Mouse (Mus musculus): ENCODE measurements around the gene E130114P18Rik. TPM values are rescaled to one million over a fixed set of nuclear protein-coding genes. Genes with fewer than 3 reads are reported as not detected.

The E130114P18Rik gene
- total and polyA plus RNA-seq, 2 experiments = not detected

DNA sequence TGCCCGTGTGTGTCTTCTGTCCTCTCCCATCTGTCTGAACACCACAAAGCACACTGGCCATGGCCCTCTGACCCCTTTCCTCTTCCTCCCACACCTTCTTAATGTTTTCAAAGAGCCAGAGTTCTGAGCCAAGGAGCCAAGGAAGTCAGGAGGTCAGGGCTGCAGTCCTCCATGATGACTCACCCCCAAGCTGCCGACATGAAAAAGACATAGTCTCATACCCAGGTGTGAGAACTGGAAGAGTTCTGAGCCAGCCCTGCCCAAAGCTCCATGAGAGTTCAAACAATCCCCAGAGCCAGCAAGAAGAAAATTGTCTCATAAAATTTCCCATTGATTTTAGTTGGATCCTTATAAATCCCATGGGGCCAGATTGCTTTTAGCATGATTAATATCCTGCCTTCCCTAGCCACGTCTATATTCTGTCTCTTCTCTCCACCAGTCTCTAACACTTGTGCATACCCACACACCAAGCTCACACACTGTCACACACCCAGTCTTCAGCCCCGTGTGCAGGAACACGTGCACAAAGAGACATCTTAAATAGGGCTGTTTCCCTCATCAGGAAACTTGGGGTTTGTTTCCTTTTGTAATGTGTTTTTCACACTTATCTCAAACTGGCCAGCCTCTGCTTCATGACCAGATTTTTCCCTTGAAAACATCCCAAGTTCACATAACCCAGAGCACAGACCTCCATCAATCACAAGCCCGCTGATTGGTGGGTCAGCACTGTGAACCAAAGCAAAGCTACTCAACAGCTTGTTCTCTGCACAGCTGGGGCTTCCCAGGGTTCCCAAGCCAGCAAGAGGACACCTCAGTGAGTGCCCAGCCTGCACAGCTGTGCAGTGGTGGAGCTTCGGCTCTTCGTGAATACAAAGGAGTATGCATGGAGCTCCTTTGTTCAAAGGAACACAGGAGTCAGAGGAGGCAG, 88.2 kb downstream of the E130114P18Rik start:
- 65% methylated on average over 8 of the region's 8 CpGs for WGBS
- Histone ChIP-seq H3K4me1 (ENCODE audit: control insufficient read depth, insufficient read depth, low read length) (no peaks in the 10 kb centered on the region; the same call in 1 of the 2 replicates), H3K27me3 (ENCODE audit: control insufficient read depth, insufficient read depth, low read length) (no peaks in the 10 kb centered on the region), H3K9ac (ENCODE audit: low read depth, low read length) (no peak overlapping the region), H3K36me3 (ENCODE audit: control insufficient read depth, insufficient read depth, low read length) (no peaks in the 10 kb centered on the region), H3K27ac (replicated peaks; ENCODE audit: insufficient read depth, low read depth, low read length) (no peak overlapping the region), H3K4me3 (ENCODE audit: insufficient read depth, low read depth, low read length) (no peak overlapping the region), H3K79me2 (ENCODE audit: control insufficient read depth, insufficient read depth, low read length) (no peaks in the 10 kb centered on the region)
- no peak for TF ChIP-seq CTCF (IDR thresholded peaks at IDR 0.05; ENCODE audit: low read depth, low read length)
- TF ChIP-seq POLR2A (IDR thresholded peaks at IDR 0.05; ENCODE audit: extremely low read depth, insufficient read depth, low read length) = no peak
- no peak for DNase-seq (ENCODE audit: extremely low read depth, low read depth, low spot score)

DNA sequence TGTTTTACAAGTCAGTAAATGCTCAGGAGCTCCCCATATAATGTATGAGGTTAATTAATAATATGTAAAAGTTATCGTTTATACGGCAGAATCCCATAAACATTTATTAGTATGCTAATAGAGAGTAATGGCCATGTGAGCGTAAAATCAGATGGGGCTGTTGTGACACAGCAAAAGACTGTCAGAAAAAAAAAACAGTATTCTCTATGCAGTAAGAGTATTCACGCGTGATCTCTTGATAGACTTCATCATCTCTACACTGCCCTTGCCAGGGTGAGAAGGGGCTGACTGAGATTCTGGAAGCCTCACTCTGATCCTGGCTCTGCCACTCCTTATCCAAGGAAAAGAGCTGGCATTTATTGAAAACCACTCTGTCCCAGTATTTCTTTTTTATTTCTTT, 91.9 kb downstream of the E130114P18Rik start:
- H3K9ac ChIP-seq (ENCODE audit: low read depth, low read length) = no peak overlapping the region
- WGBS = 98% methylated on average over 5 of the region's 5 CpGs
- TF ChIP-seq CTCF (IDR thresholded peaks at IDR 0.05; ENCODE audit: low read depth, low read length) (no peak), POLR2A (IDR thresholded peaks at IDR 0.05; ENCODE audit: extremely low read depth, insufficient read depth, low read length) (no peak)
- no peak overlapping the region for H3K27ac ChIP-seq (replicated peaks; ENCODE audit: insufficient read depth, low read depth, low read length)
- H3K79me2 ChIP-seq (ENCODE audit: control insufficient read depth, insufficient read depth, low read length) = no peaks in the 10 kb centered on the region
- no peaks in the 10 kb centered on the region for H3K36me3 ChIP-seq (ENCODE audit: control insufficient read depth, insufficient read depth, low read length)
- no peaks in the 10 kb centered on the region for H3K27me3 ChIP-seq (ENCODE audit: control insufficient read depth, insufficient read depth, low read length)
- DNase-seq (ENCODE audit: extremely low read depth, low read depth, low spot score) = no peak
- no peak overlapping the region for H3K4me3 ChIP-seq (ENCODE audit: insufficient read depth, low read depth, low read length)
- H3K4me1 ChIP-seq (ENCODE audit: control insufficient read depth, insufficient read depth, low read length) = no peaks in the 10 kb centered on the region; the same call in 1 of the 2 replicates

DNA sequence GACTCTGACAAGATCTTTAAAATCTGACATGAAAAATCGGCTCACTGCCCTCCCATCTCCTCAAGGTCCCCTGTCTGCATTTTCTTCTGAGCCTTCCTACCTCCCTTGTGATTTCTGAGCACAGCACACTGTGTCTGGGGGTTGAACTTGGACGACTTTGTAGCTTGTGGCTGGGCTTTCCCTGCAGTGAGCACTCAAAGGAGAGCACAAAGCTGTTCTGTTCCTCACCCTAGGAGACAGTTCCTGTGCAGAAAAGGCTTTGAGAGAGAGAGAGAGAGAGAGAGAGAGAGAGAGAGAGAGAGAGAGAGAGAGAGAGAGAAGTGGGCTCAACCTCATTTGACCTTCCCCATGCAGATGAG, 101.3 kb downstream of the E130114P18Rik start:
- no peak overlapping the region for H3K9ac ChIP-seq (ENCODE audit: low read depth, low read length)
- H3K27ac ChIP-seq (replicated peaks; ENCODE audit: insufficient read depth, low read depth, low read length) = no peak overlapping the region
- H3K27me3 ChIP-seq (ENCODE audit: control insufficient read depth, insufficient read depth, low read length) = no peaks in the 10 kb centered on the region; the same call in 1 of the 2 replicates
- TF ChIP-seq CTCF (IDR thresholded peaks at IDR 0.05; ENCODE audit: low read depth, low read length) = no peak
- TF ChIP-seq POLR2A (IDR thresholded peaks at IDR 0.05; ENCODE audit: extremely low read depth, insufficient read depth, low read length) = no peak
- WGBS = 58% methylated on average over 2 of the region's 2 CpGs
- H3K79me2 ChIP-seq (ENCODE audit: control insufficient read depth, insufficient read depth, low read length) = no peaks in the 10 kb centered on the region
- no peaks in the 10 kb centered on the region for H3K4me1 ChIP-seq (ENCODE audit: control insufficient read depth, insufficient read depth, low read length)
- H3K4me3 ChIP-seq (ENCODE audit: insufficient read depth, low read depth, low read length) = no peak overlapping the region
- H3K36me3 ChIP-seq (ENCODE audit: control insufficient read depth, insufficient read depth, low read length) = no peaks in the 10 kb centered on the region
- DNase-seq (ENCODE audit: extremely low read depth, low read depth, low spot score) = no peak

DNA sequence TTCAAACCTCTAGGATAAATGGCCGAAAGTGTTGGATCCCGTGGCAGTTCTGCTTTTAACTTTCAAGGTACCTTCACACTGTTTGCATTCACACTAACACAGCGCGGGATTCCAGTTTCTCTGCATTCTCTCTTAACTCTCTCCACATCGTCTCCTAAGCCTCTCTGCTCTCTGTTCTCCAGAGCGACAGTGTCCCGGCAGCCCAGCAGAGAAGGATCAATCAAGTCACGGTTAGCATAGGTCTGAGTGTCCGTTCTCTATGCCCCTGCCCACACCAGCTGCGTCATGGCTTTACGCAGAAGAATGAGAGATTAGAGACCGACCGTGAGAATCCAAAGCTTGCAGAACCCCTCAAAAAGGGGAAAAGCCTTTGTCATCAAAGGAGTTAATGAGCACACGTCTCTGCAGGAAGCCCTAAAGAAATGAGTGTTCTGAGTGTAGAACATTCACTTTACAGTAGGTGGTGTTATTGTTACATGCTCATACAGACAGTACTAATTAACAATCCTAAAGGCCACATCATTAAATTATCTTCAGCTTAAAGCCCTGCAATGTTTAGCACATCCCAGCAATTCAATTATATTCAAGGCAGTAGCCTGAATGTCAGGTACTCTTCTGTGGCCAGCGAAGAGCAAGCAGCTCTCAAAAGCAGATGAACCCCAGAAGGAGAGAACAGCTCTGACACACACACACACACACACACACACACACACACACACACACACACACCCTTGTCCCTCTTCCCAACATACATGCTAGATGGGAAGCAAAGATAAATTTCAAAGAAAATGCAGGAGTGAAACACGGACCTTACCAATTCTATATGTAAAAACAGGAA, 101.9 kb downstream of the E130114P18Rik start:
- Histone ChIP-seq H3K4me1 (ENCODE audit: control insufficient read depth, insufficient read depth, low read length) (no peaks in the 10 kb centered on the region), H3K27me3 (ENCODE audit: control insufficient read depth, insufficient read depth, low read length) (no peaks in the 10 kb centered on the region; the same call in 1 of the 2 replicates), H3K79me2 (ENCODE audit: control insufficient read depth, insufficient read depth, low read length) (no peaks in the 10 kb centered on the region), H3K4me3 (ENCODE audit: insufficient read depth, low read depth, low read length) (no peak overlapping the region), H3K9ac (ENCODE audit: low read depth, low read length) (no peak overlapping the region), H3K36me3 (ENCODE audit: control insufficient read depth, insufficient read depth, low read length) (no peaks in the 10 kb centered on the region), H3K27ac (replicated peaks; ENCODE audit: insufficient read depth, low read depth, low read length) (no peak overlapping the region)
- DNase-seq (ENCODE audit: extremely low read depth, low read depth, low spot score) = no peak
- TF ChIP-seq CTCF (IDR thresholded peaks at IDR 0.05; ENCODE audit: low read depth, low read length) (no peak), POLR2A (IDR thresholded peaks at IDR 0.05; ENCODE audit: extremely low read depth, insufficient read depth, low read length) (no peak)
- 63% methylated on average over 16 of the region's 16 CpGs for WGBS

DNA sequence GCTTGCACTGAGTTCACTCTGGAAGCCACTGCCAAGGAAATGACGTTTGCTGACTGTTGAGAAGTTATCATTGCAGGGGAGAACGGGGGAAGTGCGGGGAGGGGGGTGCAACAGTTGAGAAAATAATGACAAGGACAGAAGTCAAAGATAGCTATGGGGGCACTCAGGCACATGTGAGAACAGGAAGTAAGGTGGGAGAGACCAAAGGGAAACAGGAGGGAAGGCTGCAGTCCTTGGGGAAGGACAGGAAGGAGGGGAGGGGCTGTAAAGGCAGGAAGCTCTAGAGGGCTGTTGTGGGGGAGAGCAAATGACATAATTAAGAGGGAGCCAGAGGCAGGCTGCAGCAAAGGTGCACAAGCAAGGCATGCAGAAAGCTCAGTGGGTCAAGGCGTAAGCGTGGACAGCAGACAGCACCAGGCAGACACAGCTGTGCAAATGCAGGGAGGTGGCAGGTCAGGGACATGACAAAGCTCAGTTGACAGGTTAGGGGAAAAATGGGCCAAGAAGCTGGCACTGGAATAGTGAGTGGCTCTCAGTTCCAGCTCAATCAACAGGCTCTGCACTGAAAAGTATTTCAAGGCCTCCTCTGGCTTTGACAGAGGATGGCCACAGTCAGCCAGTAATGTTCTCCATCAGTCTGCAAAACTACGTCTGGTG, 103.9 kb downstream of the E130114P18Rik start:
- Histone ChIP-seq H3K9ac (ENCODE audit: low read depth, low read length) (no peak overlapping the region), H3K4me3 (ENCODE audit: insufficient read depth, low read depth, low read length) (no peak overlapping the region), H3K27me3 (ENCODE audit: control insufficient read depth, insufficient read depth, low read length) (no peaks in the 10 kb centered on the region; the same call in 1 of the 2 replicates), H3K27ac (replicated peaks; ENCODE audit: insufficient read depth, low read depth, low read length) (no peak overlapping the region), H3K36me3 (ENCODE audit: control insufficient read depth, insufficient read depth, low read length) (no peaks in the 10 kb centered on the region), H3K4me1 (ENCODE audit: control insufficient read depth, insufficient read depth, low read length) (no peaks in the 10 kb centered on the region), H3K79me2 (ENCODE audit: control insufficient read depth, insufficient read depth, low read length) (no peaks in the 10 kb centered on the region)
- no peak for DNase-seq (ENCODE audit: extremely low read depth, low read depth, low spot score)
- WGBS = 57% methylated on average over 6 of the region's 6 CpGs
- no peak for TF ChIP-seq CTCF (IDR thresholded peaks at IDR 0.05; ENCODE audit: low read depth, low read length)
- TF ChIP-seq POLR2A (IDR thresholded peaks at IDR 0.05; ENCODE audit: extremely low read depth, insufficient read depth, low read length) = no peak
